11 mouse cellular contexts compared by ENCODE assay signal in the genomic region with DNA sequence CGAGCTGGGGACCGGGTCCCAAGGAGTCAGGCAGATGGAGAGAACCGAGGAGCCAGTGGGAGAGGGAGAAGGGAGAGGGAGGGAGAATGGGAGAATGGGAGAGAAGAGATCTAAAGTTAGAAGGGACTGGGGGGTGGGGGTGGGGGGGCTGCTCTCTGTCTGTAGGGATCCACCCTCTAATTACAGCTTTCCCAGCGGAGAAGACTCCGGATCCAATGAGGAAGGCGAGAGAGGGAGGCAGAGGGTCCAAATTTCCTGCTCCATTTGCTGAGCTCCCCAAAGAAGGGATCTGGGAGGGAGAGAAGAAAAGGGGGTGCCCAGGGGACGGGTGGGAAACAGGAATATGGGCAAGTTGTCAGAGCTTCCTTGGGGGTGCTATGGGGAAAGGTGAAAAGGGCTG. TPM values are rescaled to one million over a fixed set of nuclear protein-coding genes. Genes with fewer than 3 reads are reported as not detected.
DNase-seq lines count a peak whose midpoint lies in the region; ATAC-seq and TF ChIP-seq lines count a peak whose summit lies in the region.
"Had no signal": no experiment of that assay in that cellular context is flagged by ENCODE, and none has a peak within 500 bp of the region (broad histone marks: within the 10 kb centered on the region; RNA-seq: fewer than 3 reads in every experiment).

No protein-coding gene starts in this region.

- H3K4me3 ChIP-seq in heart, embryonic 16.5 days (ENCODE audit: low read length): peak overlapping the region; percentile 28
- H3K4me3 ChIP-seq in heart, adult 2 months: no peak overlapping the region
- peak overlapping the region; percentile 37 for H3K4me3 ChIP-seq in embryonic facial prominence, embryonic 12.5 days
- H3K4me3 ChIP-seq in hindbrain, postnatal 0 days (ENCODE audit: low read length): peak overlapping the region; percentile 19; the same call in 1 of the 2 replicates
- no peak overlapping the region for H3K4me3 ChIP-seq in midbrain, embryonic 16.5 days (ENCODE audit: low read depth, low read length)

- H3K79me2 ChIP-seq in heart, adult 2 months (replicated peaks; ENCODE audit: control insufficient read depth, insufficient read depth, low read length): no peaks in the 10 kb centered on the region

- H3K4me2 ChIP-seq in heart, embryonic 16.5 days (ENCODE audit: low read depth, low read length): peak overlapping the region; percentile 46
- H3K4me2 ChIP-seq in embryonic facial prominence, embryonic 12.5 days (replicated peaks): peak overlapping the region; percentile 57
- H3K4me2 ChIP-seq in hindbrain, postnatal 0 days (ENCODE audit: low read depth, low read length): peak overlapping the region; percentile 52
- H3K4me2 ChIP-seq in midbrain, embryonic 16.5 days (ENCODE audit: low read length): peak overlapping the region; percentile 52

- DNase-seq in heart, adult 2 months: no peak
- no peak for DNase-seq in hindbrain, postnatal 0 days (ENCODE audit: low spot score)
- no peak for DNase-seq in layer of hippocampus, postnatal 10 days (ENCODE audit: low spot score in 2 of 2)
- no peak for DNase-seq in spleen, adult 12 weeks (ENCODE audit: low spot score)
- DNase-seq: cerebellum, adult 8-10 months; gastrocnemius, postnatal 25 days had no signal

- ATAC-seq in heart, embryonic 16.5 days (replicated peaks; ENCODE audit: extremely low read depth, insufficient read depth, low FRiP score): no peak
- ATAC-seq in embryonic facial prominence, embryonic 12.5 days (ENCODE audit: insufficient number of reproducible peaks, insufficient read depth, low FRiP score, low TSS enrichment): no peak
- no peak for ATAC-seq in hindbrain, postnatal 0 days
- ATAC-seq in midbrain, embryonic 16.5 days: no peak
- ATAC-seq in CD4-positive, CD25-positive, alpha-beta regulatory T cell, adult 4 months: no peak
- ATAC-seq: activated CD4-positive, CD25-positive, alpha-beta regulatory T cell, adult 4 months had no signal

- peaks cover 25% of the 10 kb centered on the region for H3K27me3 ChIP-seq in heart, embryonic 16.5 days (ENCODE audit: control insufficient read depth, insufficient read depth, low read length)
- H3K27me3 ChIP-seq in heart, adult 2 months (ENCODE audit: control insufficient read depth, insufficient read depth, low read length): no peaks in the 10 kb centered on the region; the same call in none of the 2 replicates
- H3K27me3 ChIP-seq in embryonic facial prominence, embryonic 12.5 days: 0 out of 2 replicates have a peak, but pooled peaks cover 8% of the 10 kb centered on the region
- 0 out of 2 replicates have a peak, but pooled peaks cover 6% of the 10 kb centered on the region for H3K27me3 ChIP-seq in hindbrain, postnatal 0 days (ENCODE audit: insufficient read depth, low read length)
- peaks cover 14% of the 10 kb centered on the region for H3K27me3 ChIP-seq in midbrain, embryonic 16.5 days (ENCODE audit: control insufficient read depth, insufficient read depth, low read depth, low read length)

- no peaks in the 10 kb centered on the region for H3K9me3 ChIP-seq in heart, embryonic 16.5 days (replicated peaks; ENCODE audit: control insufficient read depth, low read length)
- H3K9me3 ChIP-seq in embryonic facial prominence, embryonic 12.5 days: no peaks in the 10 kb centered on the region
- no peaks in the 10 kb centered on the region for H3K9me3 ChIP-seq in hindbrain, postnatal 0 days (ENCODE audit: low read length)
- no peaks in the 10 kb centered on the region for H3K9me3 ChIP-seq in midbrain, embryonic 16.5 days (replicated peaks; ENCODE audit: control insufficient read depth, low read length, poor library complexity, severe bottlenecking)

- no peaks in the 10 kb centered on the region for H3K36me3 ChIP-seq in heart, embryonic 16.5 days (ENCODE audit: control insufficient read depth, insufficient read depth)
- no peaks in the 10 kb centered on the region for H3K36me3 ChIP-seq in heart, adult 2 months (ENCODE audit: control insufficient read depth, insufficient read depth, low read length)
- no peaks in the 10 kb centered on the region for H3K36me3 ChIP-seq in embryonic facial prominence, embryonic 12.5 days
- H3K36me3 ChIP-seq in hindbrain, postnatal 0 days (ENCODE audit: insufficient read depth, low read length): no peaks in the 10 kb centered on the region
- H3K36me3 ChIP-seq in midbrain, embryonic 16.5 days (ENCODE audit: control insufficient read depth, insufficient read depth, low read length): no peaks in the 10 kb centered on the region

- TF ChIP-seq POLR2A in heart, adult 2 months (IDR thresholded peaks at IDR 0.05; ENCODE audit: insufficient read depth, low read depth, low read length): no peak

- intact Hi-C loops in heart, adult 2 months (cut with DNase I): no loop called here

- no peak overlapping the region for H3K27ac ChIP-seq in heart, embryonic 16.5 days (ENCODE audit: low read length)
- H3K27ac ChIP-seq in heart, adult 2 months: no peak overlapping the region
- H3K27ac ChIP-seq in embryonic facial prominence, embryonic 12.5 days: 0 out of 2 replicates have a peak overlapping the region, but pooled peaks have one; percentile 6
- no peak overlapping the region for H3K27ac ChIP-seq in hindbrain, postnatal 0 days
- no peak overlapping the region for H3K27ac ChIP-seq in midbrain, embryonic 16.5 days (ENCODE audit: low read length)

- no peak for TF ChIP-seq EP300 in heart, adult 2 months (IDR thresholded peaks at IDR 0.05; ENCODE audit: insufficient read depth, low read depth, low read length)

- peak overlapping the region; percentile 41; the same call in 1 of the 2 replicates for H3K9ac ChIP-seq in heart, embryonic 16.5 days (ENCODE audit: low read length)
- H3K9ac ChIP-seq in heart, adult 2 months (ENCODE audit: low read depth, low read length): no peak overlapping the region
- peak overlapping the region; percentile 54 for H3K9ac ChIP-seq in embryonic facial prominence, embryonic 12.5 days
- 0 out of 2 replicates have a peak overlapping the region, but pooled peaks have one; percentile 21 for H3K9ac ChIP-seq in hindbrain, postnatal 0 days (replicated peaks; ENCODE audit: low read length)
- H3K9ac ChIP-seq in midbrain, embryonic 16.5 days (ENCODE audit: low read depth, low read length): no peak overlapping the region

- 18% methylated on average over 7 of the region's 7 CpGs for WGBS in heart, embryonic 16.5 days
- 23% methylated on average over 7 of the region's 7 CpGs for WGBS in heart, adult 2 months
- WGBS in embryonic facial prominence, embryonic 12.5 days: 8% methylated on average over 7 of the region's 7 CpGs
- WGBS in hindbrain, postnatal 0 days: 7% methylated on average over 7 of the region's 7 CpGs
- 5% methylated on average over 7 of the region's 7 CpGs for WGBS in midbrain, embryonic 16.5 days

- no peak for TF ChIP-seq CTCF in heart, adult 2 months (IDR thresholded peaks at IDR 0.05)
- TF ChIP-seq CTCF in hindbrain, postnatal 0 days (IDR thresholded peaks at IDR 0.05; ENCODE audit: low read depth): no peak

- H3K4me1 ChIP-seq in heart, embryonic 16.5 days (ENCODE audit: control insufficient read depth, insufficient read depth, low read length): peaks cover 14% of the 10 kb centered on the region
- no peaks in the 10 kb centered on the region for H3K4me1 ChIP-seq in heart, adult 2 months (ENCODE audit: control insufficient read depth, insufficient read depth, low read length)
- peaks cover 42% of the 10 kb centered on the region for H3K4me1 ChIP-seq in embryonic facial prominence, embryonic 12.5 days
- H3K4me1 ChIP-seq in hindbrain, postnatal 0 days (ENCODE audit: insufficient read depth, low read length): no peaks in the 10 kb centered on the region; the same call in 1 of the 2 replicates
- H3K4me1 ChIP-seq in midbrain, embryonic 16.5 days (ENCODE audit: control insufficient read depth, insufficient read depth, low read length): peaks cover 5% of the 10 kb centered on the region; the same call in 1 of the 2 replicates

RNA-seq across cellular contexts. Expression of gene Sp7, which starts 0.7 kb away (rescaled TPM):
- 0.11 and 0.20 TPM in 2 replicates for polyA plus RNA-seq in heart, embryonic 16.5 days (2015; fragmentation: Nextera tagmentation; extraction: Ambion mirVana)
- not detected for total RNA-seq in heart, adult 2 months (2021)
- polyA plus RNA-seq in heart, adult 2 months (2012; rRNA removed): 0.06 TPM in 1 of 2 replicates, not detected in the other
- polyA plus RNA-seq in embryonic facial prominence, embryonic 12.5 days (2016; fragmentation: Nextera tagmentation; extraction: Ambion mirVana): 8.5 and 9.4 TPM in 2 replicates
- total RNA-seq in hindbrain, postnatal 0 days (2014; rRNA removed): 0.11 and 0.31 TPM in 2 replicates
- 0.38 and 0.40 TPM in 2 replicates for polyA plus RNA-seq in hindbrain, postnatal 0 days (2015; fragmentation: Nextera tagmentation; extraction: Ambion mirVana)
- 0.40 and 0.55 TPM in 2 replicates for polyA plus RNA-seq in midbrain, embryonic 16.5 days (2015; fragmentation: Nextera tagmentation; extraction: Ambion mirVana)
- total RNA-seq in layer of hippocampus, postnatal 10 days (2021): under 1 TPM; 0.18 to 0.27 TPM
- polyA plus RNA-seq in CD4-positive, CD25-positive, alpha-beta regulatory T cell, adult 4 months (2017; shearing (Covaris generic)): not detected
- total RNA-seq: gastrocnemius, postnatal 25 days had no signal
- polyA plus RNA-seq: activated CD4-positive, CD25-positive, alpha-beta regulatory T cell, adult 4 months had no signal

RNA-seq across cellular contexts. Expression of gene Aaas, which starts 15.7 kb away (rescaled TPM):
- polyA plus RNA-seq in heart, embryonic 16.5 days (2015; fragmentation: Nextera tagmentation; extraction: Ambion mirVana): 49.3 and 55.6 TPM in 2 replicates
- 10 to 100 TPM; 10.8 to 13.2 TPM for total RNA-seq in heart, adult 2 months (2021)
- polyA plus RNA-seq in heart, adult 2 months (2012; rRNA removed): 22.1 and 26.2 TPM in 2 replicates
- 78.4 and 89.3 TPM in 2 replicates for polyA plus RNA-seq in embryonic facial prominence, embryonic 12.5 days (2016; fragmentation: Nextera tagmentation; extraction: Ambion mirVana)
- total RNA-seq in hindbrain, postnatal 0 days (2014; rRNA removed): 19.4 and 25.4 TPM in 2 replicates
- 31.4 and 36.4 TPM in 2 replicates for polyA plus RNA-seq in hindbrain, postnatal 0 days (2015; fragmentation: Nextera tagmentation; extraction: Ambion mirVana)
- polyA plus RNA-seq in midbrain, embryonic 16.5 days (2015; fragmentation: Nextera tagmentation; extraction: Ambion mirVana): 30.2 and 31.1 TPM in 2 replicates
- total RNA-seq in layer of hippocampus, postnatal 10 days (2021): 10 to 100 TPM; 23.2 to 26.3 TPM
- 10 to 100 TPM; 41.7 to 63.7 TPM for polyA plus RNA-seq in CD4-positive, CD25-positive, alpha-beta regulatory T cell, adult 4 months (2017; shearing (Covaris generic))

RNA-seq across cellular contexts. Expression of gene Myg1, which starts 34.7 kb away (rescaled TPM):
- 56.6 and 67.9 TPM in 2 replicates for polyA plus RNA-seq in heart, embryonic 16.5 days (2015; fragmentation: Nextera tagmentation; extraction: Ambion mirVana)
- total RNA-seq in heart, adult 2 months (2021): 10 to 100 TPM; 19.0 to 24.1 TPM
- polyA plus RNA-seq in heart, adult 2 months (2012; rRNA removed): 27.8 and 36.7 TPM in 2 replicates
- 113 and 114 TPM in 2 replicates for polyA plus RNA-seq in embryonic facial prominence, embryonic 12.5 days (2016; fragmentation: Nextera tagmentation; extraction: Ambion mirVana)
- total RNA-seq in hindbrain, postnatal 0 days (2014; rRNA removed): 56.5 and 58.0 TPM in 2 replicates
- 78.8 and 79.8 TPM in 2 replicates for polyA plus RNA-seq in hindbrain, postnatal 0 days (2015; fragmentation: Nextera tagmentation; extraction: Ambion mirVana)
- polyA plus RNA-seq in midbrain, embryonic 16.5 days (2015; fragmentation: Nextera tagmentation; extraction: Ambion mirVana): 89.1 and 91.2 TPM in 2 replicates
- 10 to 100 TPM; 61.8 to 62.8 TPM for total RNA-seq in layer of hippocampus, postnatal 10 days (2021)
- polyA plus RNA-seq in CD4-positive, CD25-positive, alpha-beta regulatory T cell, adult 4 months (2017; shearing (Covaris generic)): 100 to 1,000 TPM; 119 to 124 TPM

RNA-seq across cellular contexts. Expression of gene Sp1, which starts 39.7 kb away (rescaled TPM):
- 5.0 and 5.5 TPM in 2 replicates for polyA plus RNA-seq in heart, embryonic 16.5 days (2015; fragmentation: Nextera tagmentation; extraction: Ambion mirVana)
- total RNA-seq in heart, adult 2 months (2021): 10 to 100 TPM; 36.5 to 41.5 TPM
- 9.6 and 17.3 TPM in 2 replicates for polyA plus RNA-seq in heart, adult 2 months (2012; rRNA removed)
- 12.0 TPM in 2 replicates for polyA plus RNA-seq in embryonic facial prominence, embryonic 12.5 days (2016; fragmentation: Nextera tagmentation; extraction: Ambion mirVana)
- 24.7 and 26.0 TPM in 2 replicates for total RNA-seq in hindbrain, postnatal 0 days (2014; rRNA removed)
- 3.0 and 3.5 TPM in 2 replicates for polyA plus RNA-seq in hindbrain, postnatal 0 days (2015; fragmentation: Nextera tagmentation; extraction: Ambion mirVana)
- 3.1 and 3.5 TPM in 2 replicates for polyA plus RNA-seq in midbrain, embryonic 16.5 days (2015; fragmentation: Nextera tagmentation; extraction: Ambion mirVana)
- total RNA-seq in layer of hippocampus, postnatal 10 days (2021): 10 to 100 TPM; 26.2 to 27.6 TPM
- polyA plus RNA-seq in CD4-positive, CD25-positive, alpha-beta regulatory T cell, adult 4 months (2017; shearing (Covaris generic)): 10 to 100 TPM; 19.0 to 22.2 TPM

RNA-seq across cellular contexts. Expression of gene Pfdn5, which starts 40.3 kb away (rescaled TPM):
- polyA plus RNA-seq in heart, embryonic 16.5 days (2015; fragmentation: Nextera tagmentation; extraction: Ambion mirVana): 274 and 277 TPM in 2 replicates
- 100 to 1,000 TPM; 287 to 351 TPM for total RNA-seq in heart, adult 2 months (2021)
- polyA plus RNA-seq in heart, adult 2 months (2012; rRNA removed): 82.0 and 160 TPM in 2 replicates
- polyA plus RNA-seq in embryonic facial prominence, embryonic 12.5 days (2016; fragmentation: Nextera tagmentation; extraction: Ambion mirVana): 433 and 448 TPM in 2 replicates
- 119 and 139 TPM in 2 replicates for total RNA-seq in hindbrain, postnatal 0 days (2014; rRNA removed)
- polyA plus RNA-seq in hindbrain, postnatal 0 days (2015; fragmentation: Nextera tagmentation; extraction: Ambion mirVana): 531 and 540 TPM in 2 replicates
- 479 TPM in 2 replicates for polyA plus RNA-seq in midbrain, embryonic 16.5 days (2015; fragmentation: Nextera tagmentation; extraction: Ambion mirVana)
- 100 to 1,000 TPM; 379 to 390 TPM for total RNA-seq in layer of hippocampus, postnatal 10 days (2021)
- polyA plus RNA-seq in CD4-positive, CD25-positive, alpha-beta regulatory T cell, adult 4 months (2017; shearing (Covaris generic)): 1,000 to 10,000 TPM; 1,296 to 1,302 TPM

Comparison
In these comparisons a context has a peak if more than half of its experiments do, and no peak if none do; other contexts are left out.
1. H3K4me3 ChIP-seq: peak in heart, embryonic 16.5 days (single experiment), embryonic facial prominence, embryonic 12.5 days (single experiment) and hindbrain, postnatal 0 days (single experiment); none in heart, adult 2 months (single experiment) and midbrain, embryonic 16.5 days (single experiment).
2. H3K9ac ChIP-seq: peak in heart, embryonic 16.5 days (single experiment), embryonic facial prominence, embryonic 12.5 days (single experiment) and hindbrain, postnatal 0 days (single experiment); none in heart, adult 2 months (single experiment) and midbrain, embryonic 16.5 days (single experiment).
3. Peak in every context shown above with its lines, with median percentiles within 50 percentile points of each other: H3K4me2 ChIP-seq.